Mouse (Mus musculus) cerebellum, postnatal 10 days (tissue): ENCODE data around the gene Eif4g3.

Experiments
- DNase-seq, 2 experiments: peaks; one replicate each; pipeline ENCODE4 v3.0.0; 2021; ENCODE audit warnings: mixed read lengths in 2 of 2

The Eif4g3 gene

DNA sequence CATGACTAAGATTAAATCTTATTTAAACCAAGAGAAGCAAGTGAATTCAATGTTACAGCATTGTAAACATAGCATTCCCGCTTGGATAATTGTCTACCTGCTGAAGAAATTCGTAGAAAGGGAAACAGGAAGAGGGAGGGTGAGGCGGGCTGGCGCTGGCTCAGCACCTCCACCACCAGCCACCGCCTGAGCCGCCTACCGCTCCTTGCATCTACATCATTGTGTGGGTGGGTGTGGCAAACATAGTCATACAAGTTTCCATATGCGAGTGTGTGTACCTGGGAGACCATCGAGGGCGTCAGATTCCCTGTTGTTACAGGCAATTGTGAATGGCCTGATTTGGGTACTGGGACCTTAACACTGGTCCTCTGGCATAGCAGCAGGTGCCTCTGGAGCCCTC lies 173.7 kb downstream of the Eif4g3 start:
- no peak for DNase-seq

GRCm38 (mm10) chr4:138168162-138168561 lies 175.3 kb downstream of the Eif4g3 start:
- DNase-seq = no peak

GRCm38 (mm10) chr4:138169420-138169819 lies 176.6 kb downstream of the Eif4g3 start:
- no peak for DNase-seq

- no peak for DNase-seq
Measured at GRCm38 (mm10) chr4:138172686-138173085, 179.9 kb downstream of the Eif4g3 start.

DNA sequence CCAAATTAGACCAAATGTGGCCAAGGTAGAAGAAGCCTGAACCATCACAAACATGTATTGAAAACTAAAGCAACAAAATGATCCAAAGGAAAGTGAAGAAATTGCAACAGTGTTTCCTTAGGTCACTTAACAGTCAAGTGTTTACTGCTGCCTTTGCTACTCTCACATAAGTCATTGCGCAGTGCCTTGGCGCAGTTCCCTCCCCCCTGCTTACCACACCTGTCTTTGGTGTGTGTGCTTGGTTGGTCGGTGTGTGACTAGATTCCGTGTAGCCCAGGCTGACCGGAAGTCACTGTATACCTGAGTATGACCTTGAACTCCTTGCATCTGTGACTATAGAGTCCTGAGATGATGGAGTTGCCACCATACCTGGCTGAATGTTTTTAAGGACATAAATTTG lies 186.6 kb downstream of the Eif4g3 start:
- peak; percentile 8 to 21 for DNase-seq

GRCm38 (mm10) chr4:138180719-138181118 lies 187.9 kb downstream of the Eif4g3 start:
- DNase-seq = no peak

DNA sequence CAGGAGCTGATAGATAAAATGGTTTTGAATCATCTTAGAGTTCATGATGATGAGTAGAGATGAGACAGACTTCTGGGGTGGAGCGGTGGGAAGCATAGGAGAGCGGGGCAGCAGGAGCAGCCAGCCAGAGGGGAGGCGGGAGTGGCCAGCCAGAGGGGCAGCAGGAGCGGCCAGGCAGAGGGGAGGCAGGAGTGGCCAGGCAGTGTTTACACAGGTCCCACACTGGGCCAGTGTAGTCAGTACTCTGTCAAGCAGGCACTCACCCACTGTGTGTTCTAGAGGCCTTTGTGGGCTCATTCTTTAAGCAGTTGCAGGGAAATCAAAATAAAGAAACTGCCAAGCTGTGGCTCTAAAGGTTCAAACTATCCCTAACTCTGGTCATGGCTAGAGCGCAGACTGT lies 191.2 kb downstream of the Eif4g3 start:
- DNase-seq = no peak

- DNase-seq = no peak
Measured at GRCm38 (mm10) chr4:138184573-138184981, 191.8 kb downstream of the Eif4g3 start.

DNA sequence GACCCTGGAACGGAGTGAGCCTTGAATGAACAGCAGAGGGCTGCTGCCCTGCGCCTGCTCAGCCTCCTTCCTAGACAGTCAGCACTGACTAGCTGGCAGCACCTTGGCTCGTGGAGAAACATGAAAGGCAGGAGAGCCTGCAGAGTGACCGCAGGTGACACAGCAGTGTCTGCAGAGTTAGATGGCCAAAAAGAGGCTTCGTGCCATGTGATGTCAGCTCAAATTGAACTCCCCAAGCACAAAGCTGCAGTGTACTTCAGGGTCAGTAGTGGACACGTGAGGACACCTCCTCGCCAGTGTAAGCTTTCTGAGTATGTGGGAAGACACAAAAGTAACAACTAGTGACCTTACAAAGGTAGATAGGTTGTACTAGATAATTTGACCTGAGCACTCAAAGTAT lies 193.1 kb downstream of the Eif4g3 start:
- DNase-seq = no peak

- peak; percentile 24 to 25 for DNase-seq
Measured at GRCm38 (mm10) chr4:138187995-138188394, 195.2 kb downstream of the Eif4g3 start.

- DNase-seq = no peak
Measured at GRCm38 (mm10) chr4:138192561-138192960, 199.7 kb downstream of the Eif4g3 start.

DNA sequence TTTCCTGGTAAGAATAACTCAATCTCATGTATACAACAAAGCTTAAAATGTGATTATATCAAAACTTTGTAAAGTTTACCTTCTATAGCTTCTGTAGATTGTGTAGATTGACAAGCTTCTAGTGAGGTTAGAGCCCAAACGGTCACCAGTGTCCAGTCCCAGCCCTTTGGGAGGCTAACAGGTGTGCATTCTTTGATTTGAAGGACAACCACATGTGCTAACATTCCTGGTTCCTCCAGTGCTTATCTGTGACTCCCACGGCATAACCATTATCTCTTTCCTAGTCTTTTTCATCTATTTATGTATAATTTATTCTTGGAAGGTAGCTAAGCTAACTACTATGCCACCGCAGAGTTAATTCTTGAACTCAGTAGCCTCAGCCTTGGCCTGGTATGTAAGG lies 207.9 kb downstream of the Eif4g3 start:
- DNase-seq = no peak

GRCm38 (mm10) chr4:138201696-138202095 lies 208.9 kb downstream of the Eif4g3 start:
- DNase-seq = no peak

DNA sequence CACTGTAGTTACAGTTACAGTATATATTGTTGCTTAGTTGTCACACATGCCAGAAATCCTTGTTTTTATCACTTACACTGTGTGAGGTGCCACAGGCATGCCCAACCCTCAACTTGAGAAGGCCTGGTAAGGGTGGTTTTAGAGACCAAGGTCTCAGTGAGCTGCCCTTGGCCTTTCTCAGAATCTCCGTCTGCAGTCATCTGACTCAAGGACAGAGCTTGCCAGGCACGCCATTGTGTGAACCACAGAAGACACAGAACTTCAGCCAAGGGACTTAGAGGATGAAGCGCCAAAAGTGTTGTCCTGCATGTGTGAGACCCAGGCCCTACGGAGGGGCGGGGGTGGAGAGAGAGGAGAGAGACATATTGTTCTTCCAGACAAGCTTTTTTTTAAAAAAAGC lies 217.3 kb downstream of the Eif4g3 start:
- no peak for DNase-seq

GRCm38 (mm10) chr4:138213861-138214260 lies 221.0 kb downstream of the Eif4g3 start:
- no peak for DNase-seq

DNA sequence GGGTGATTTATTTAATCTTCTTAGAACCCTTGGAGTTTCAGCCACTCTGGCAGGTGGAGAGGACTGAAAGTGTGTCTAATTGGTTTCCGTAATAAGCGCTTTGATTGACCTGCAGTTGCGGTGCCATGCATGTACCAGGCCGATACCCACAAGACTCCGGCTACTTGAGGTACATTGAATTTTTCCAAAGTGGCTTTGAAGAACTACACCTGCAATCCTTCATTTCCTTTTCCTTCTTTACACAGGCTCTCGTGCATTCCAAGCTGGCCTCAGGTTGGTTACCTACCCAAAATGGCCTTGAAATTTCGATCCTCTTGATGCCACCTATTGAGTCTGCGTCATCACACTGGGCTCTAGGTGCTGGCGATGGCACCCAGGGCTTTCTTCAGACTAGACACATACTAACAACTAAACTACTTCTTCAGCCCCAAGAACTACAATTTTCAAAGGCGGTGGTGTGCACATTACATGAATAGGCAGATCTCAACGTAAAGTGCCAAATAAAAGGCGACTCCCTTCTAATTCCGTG lies 222.9 kb downstream of the Eif4g3 start:
- DNase-seq = no peak

GRCm38 (mm10) chr4:138216200-138216890 lies 223.5 kb downstream of the Eif4g3 start, which contains the start of gene Hp1bp3:
TSS of gene Hp1bp3 (plus strand) at chr4:138216296.
- DNase-seq = peak; percentile 90 to 91

DNA sequence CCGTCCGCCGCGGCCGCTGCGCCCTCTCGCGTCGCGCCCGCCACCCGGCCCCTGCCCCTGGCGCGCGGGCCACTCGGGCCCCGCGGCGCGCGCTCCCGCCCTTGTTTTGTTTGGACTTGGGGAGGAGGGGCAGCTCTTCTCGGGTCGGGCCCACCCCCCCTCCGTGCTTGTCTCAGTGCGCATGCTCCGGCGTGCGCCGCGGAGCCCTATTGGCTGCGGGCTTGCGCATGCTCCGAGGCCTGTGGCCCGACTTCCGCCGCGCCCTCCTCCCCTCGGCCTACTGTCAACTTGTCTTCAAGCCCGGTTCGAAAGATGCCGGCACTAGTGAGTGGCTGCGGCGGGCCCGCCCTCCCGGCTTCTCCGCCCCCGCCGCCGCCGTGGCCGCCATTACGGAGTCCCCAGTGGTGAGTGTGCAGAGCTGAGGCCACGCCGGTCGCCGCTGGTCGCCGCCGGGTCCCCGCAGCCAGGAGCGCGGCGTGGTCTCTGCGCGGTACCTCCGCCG lies 224.1 kb downstream of the Eif4g3 start:
- peak; percentile 100 for DNase-seq

- no peak for DNase-seq
Measured at GRCm38 (mm10) chr4:138217441-138217840, 224.6 kb downstream of the Eif4g3 start.

DNA sequence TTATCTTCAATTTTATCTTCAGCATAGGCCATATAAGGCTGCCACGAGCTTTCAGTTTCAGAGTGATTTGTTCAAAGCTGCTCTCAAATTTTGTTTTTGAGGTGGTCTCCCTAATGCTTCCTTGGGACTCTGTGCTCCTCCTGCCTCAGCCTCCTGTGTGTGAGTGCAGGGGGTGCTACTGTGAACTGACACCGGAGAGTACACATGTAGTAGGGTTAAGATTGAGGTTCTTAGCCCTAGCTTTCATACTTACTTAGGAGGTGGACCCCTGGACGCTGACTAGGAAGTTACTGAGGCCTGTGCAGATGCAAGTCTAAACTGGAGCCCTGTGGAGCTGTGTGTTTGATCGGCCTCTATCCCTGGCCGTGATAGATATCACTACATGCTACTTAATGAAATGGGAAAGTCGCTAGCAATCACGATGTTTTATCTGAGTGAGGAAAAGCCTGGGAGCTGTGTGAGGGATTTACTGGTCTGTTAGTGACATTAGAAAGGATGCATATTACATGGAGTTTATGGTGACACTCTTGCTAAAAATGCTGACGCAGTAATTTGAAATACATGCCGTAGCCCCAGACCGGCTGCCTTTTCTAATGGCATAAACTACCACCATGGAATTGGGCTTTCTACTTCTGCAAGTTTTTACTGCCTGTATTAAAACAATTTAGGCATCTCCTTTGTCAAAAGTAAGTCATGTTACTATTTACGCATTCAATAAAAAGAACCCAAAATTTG lies 225.3 kb downstream of the Eif4g3 start:
- peak in 1 of 2 experiments; percentile 14 for DNase-seq

- peak in 1 of 2 experiments; percentile 20 for DNase-seq
Measured at GRCm38 (mm10) chr4:138219331-138219730, 226.5 kb downstream of the Eif4g3 start.

DNA sequence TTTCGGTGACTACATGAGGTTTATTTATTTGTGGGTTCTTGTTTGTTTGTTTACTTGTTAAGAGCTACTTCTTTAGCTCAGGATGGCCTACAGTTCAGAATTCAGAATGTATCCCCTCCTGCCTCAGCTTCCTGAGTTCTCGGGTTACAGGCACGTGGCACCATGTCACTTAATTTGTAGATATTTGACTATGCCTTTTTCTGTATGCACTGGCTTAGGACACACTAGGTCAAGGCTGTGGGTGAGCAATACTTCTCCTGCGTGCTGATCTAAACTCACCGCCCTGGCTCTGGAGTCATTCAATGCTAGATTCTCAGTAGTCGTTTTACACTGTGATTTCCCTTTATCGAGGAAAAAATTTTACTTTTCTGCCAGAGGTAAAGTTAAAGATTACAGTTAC lies 227.9 kb downstream of the Eif4g3 start:
- no peak for DNase-seq

DNA sequence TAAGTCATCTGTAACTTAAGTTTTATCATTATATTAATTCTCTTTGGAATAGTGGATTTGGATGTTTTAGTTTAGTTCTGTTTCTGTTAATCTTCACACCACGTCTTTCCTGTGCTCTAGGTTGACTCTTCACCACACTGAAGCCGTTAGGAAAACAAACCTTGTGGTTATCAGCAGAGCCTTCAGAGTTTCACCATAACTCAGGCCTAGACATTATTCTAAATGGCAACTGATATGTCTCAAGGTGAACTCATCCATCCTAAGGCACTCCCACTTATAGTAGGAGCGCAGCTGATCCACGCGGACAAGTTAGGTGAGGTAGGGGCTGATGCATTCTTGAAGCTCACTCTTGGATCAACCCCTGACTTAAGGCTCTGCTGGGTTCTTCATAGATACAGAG lies 228.6 kb downstream of the Eif4g3 start:
- DNase-seq = no peak

DNA sequence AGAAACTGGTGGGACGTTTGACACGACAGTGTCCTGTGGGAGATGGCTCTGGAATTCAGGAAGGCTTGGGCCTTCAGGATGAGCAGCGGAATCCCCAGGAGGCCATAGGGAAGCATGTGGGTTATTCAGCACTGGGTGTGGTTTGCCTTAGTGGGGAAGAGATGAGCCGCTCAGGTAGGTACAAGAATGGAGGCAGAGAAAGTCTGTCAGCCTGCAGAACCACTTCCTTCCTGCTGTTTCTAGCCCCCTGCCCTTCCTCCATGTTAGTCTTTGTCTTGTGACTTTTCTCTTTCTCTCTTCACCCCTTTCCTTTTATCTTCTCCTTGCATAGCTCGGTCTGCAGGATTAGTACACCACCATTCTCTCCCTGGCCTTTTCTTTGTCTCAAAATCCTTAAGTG lies 229.6 kb downstream of the Eif4g3 start:
- DNase-seq = no peak
